Mouse (Mus musculus) bone marrow macrophage, adult 2 months (primary cell): ENCODE data around the gene Cbarp. TPM values are rescaled to one million over a fixed set of nuclear protein-coding genes. Genes with fewer than 3 reads are reported as not detected.

Experiments
- H3K27ac ChIP-seq: 2 replicates; pipeline ENCODE4 v1.5.1; 2012; ENCODE audit warnings: low read depth, low read length; ENCODE audit not compliant: insufficient read depth
- H3K4me1 ChIP-seq: 2 replicates; pipeline ENCODE4 v1.6.1; 2012; ENCODE audit warnings: low read length; ENCODE audit not compliant: control insufficient read depth, insufficient read depth
- H3K4me3 ChIP-seq: 2 replicates; pipeline ENCODE4 v1.5.1; 2012; ENCODE audit warnings: mild to moderate bottlenecking, low read length, moderate library complexity; ENCODE audit not compliant: insufficient read depth
- CTCF ChIP-seq: IDR thresholded peaks from 2 replicates; pipeline ENCODE4 v1.5.1; 2012; ENCODE audit warnings: low read depth, mild to moderate bottlenecking, low read length, moderate library complexity
- POLR2A ChIP-seq: IDR thresholded peaks from 2 replicates; pipeline ENCODE4 v1.6.1; 2012; ENCODE audit warnings: mild to moderate bottlenecking, low read depth, low read length, borderline replicate concordance
- polyA plus RNA-seq: library from polyadenylated mRNA; stranded (reverse); fragments of >200 nt; gene quantifications from 2 replicates; pipeline ENCODE4 v1.2.4, GENCODE M21; 2012; ENCODE audit not compliant: missing spikeins, insufficient read depth, insufficient read length

Gene Cbarp
- polyA plus RNA-seq, 1 experiment, result 2.9 TPM

GRCm38 (mm10) chr10:80115944-80116335 is 24.7 kb downstream of the Cbarp start:
- Histone ChIP-seq H3K27ac (peak overlapping the region; percentile 54), H3K4me1 (peaks cover 19% of the 10 kb centered on the region), H3K4me3 (peak overlapping the region; percentile 99)
- no peak for TF ChIP-seq CTCF
- no peak for TF ChIP-seq POLR2A

- H3K4me3 ChIP-seq, result peak within 1 kb of the TSS; percentile 99
- H3K4me1 ChIP-seq, result peaks cover 16% of the 10 kb centered on the region
- peak within 1 kb of the TSS; percentile 79 for H3K27ac ChIP-seq
- TF ChIP-seq CTCF (no peak), POLR2A (no peak)
Observed at GRCm38 (mm10) chr10:80115290-80115943, 25.2 kb downstream of the Cbarp start, which contains the start of gene Stk11. TSS of gene Stk11 (plus strand) at chr10:80115803.

- Histone ChIP-seq H3K4me1 (peaks cover 12% of the 10 kb centered on the region), H3K27ac (peak overlapping the region; percentile 79), H3K4me3 (peak overlapping the region; percentile 72)
- no peak for TF ChIP-seq POLR2A
- peak; percentile 74 for TF ChIP-seq CTCF
Observed at GRCm38 (mm10) chr10:80114341-80115284, 26.0 kb downstream of the Cbarp start.

GRCm38 (mm10) chr10:80107678-80108077 is 33.0 kb downstream of the Cbarp start:
- no peak overlapping the region for H3K4me3 ChIP-seq
- TF ChIP-seq POLR2A (no peak), CTCF (no peak)
- H3K4me1 ChIP-seq, result peaks cover 34% of the 10 kb centered on the region
- H3K27ac ChIP-seq, result no peak overlapping the region

- peak overlapping the region; percentile 52; the same call in 1 of the 2 replicates for H3K4me3 ChIP-seq
- peaks cover 42% of the 10 kb centered on the region for H3K4me1 ChIP-seq
- no peak for TF ChIP-seq POLR2A
- TF ChIP-seq CTCF, result no peak
Observed at GRCm38 (mm10) chr10:80105926-80106325, 34.7 kb downstream of the Cbarp start.

GRCm38 (mm10) chr10:80105460-80105859 is 35.2 kb downstream of the Cbarp start, which contains the start of gene Sbno2:
TSS of gene Sbno2 (minus strand) at chr10:80105571.
- H3K4me3 ChIP-seq, result peak within 1 kb of the TSS; percentile 52
- peaks cover 46% of the 10 kb centered on the region for H3K4me1 ChIP-seq
- peak within 1 kb of the TSS; percentile 79 for H3K27ac ChIP-seq
- TF ChIP-seq POLR2A, result no peak
- TF ChIP-seq CTCF, result no peak

More at GRCm38 (mm10) chr10:80105926-80106325, 34.7 kb downstream of the Cbarp start:
- peak overlapping the region; percentile 66 for H3K27ac ChIP-seq

- H3K4me1 ChIP-seq, result peaks cover 59% of the 10 kb centered on the region
- 0 out of 2 replicates have a peak overlapping the region, but pooled peaks have one; percentile 79 for H3K27ac ChIP-seq
- no peak overlapping the region for H3K4me3 ChIP-seq
- TF ChIP-seq POLR2A, result no peak
- no peak for TF ChIP-seq CTCF
Observed at GRCm38 (mm10) chr10:80104181-80104580, 36.5 kb downstream of the Cbarp start.

- no peak for TF ChIP-seq POLR2A
- TF ChIP-seq CTCF, result no peak
- H3K4me3 ChIP-seq, result no peak overlapping the region
- H3K4me1 ChIP-seq, result peaks cover 71% of the 10 kb centered on the region
- H3K27ac ChIP-seq, result peak overlapping the region; percentile 21; the same call in 1 of the 2 replicates
Observed at GRCm38 (mm10) chr10:80103032-80103431, 37.6 kb downstream of the Cbarp start.

- peaks cover 74% of the 10 kb centered on the region for H3K4me1 ChIP-seq
Observed at GRCm38 (mm10) chr10:80102216-80102915, 38.3 kb downstream of the Cbarp start.

More at GRCm38 (mm10) chr10:80102216-80102915, 38.3 kb downstream of the Cbarp start:
- Histone ChIP-seq H3K4me3 (peak overlapping the region; percentile 90), H3K27ac (peak overlapping the region; percentile 81)
- no peak for TF ChIP-seq CTCF
- TF ChIP-seq POLR2A, result no peak
